Mouse (Mus musculus): ENCODE data around the gene Slirp. TPM values are rescaled to one million over a fixed set of nuclear protein-coding genes. Genes with fewer than 3 reads are reported as not detected.
A peak's percentile ranks its signal among the peaks of the same experiment; 100 is the strongest.

The Slirp gene
- 138 TPM for polyA plus RNA-seq (2021)

DNA sequence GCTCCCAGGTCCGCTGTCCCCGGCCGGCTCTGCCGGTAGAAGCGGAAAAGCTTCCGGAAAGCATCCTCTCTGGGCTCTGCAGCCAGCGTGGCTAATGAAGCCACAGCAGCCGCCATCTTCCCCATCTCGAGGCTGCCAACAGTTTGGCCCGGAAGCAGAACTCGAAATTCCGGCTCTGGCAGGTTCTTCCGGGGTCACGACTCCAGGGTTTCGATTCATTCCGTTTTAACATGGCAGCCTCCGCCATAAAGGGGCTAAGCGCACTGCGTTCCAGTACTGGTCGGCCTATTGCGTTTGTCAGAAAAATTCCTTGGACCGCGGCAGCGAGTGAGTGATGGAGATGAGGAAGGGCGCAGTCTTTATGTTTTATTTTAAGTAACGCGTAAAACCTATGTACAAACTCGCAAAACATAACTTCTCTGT lies at the start of gene Slirp, which contains the start of gene Alkbh1:
Gene Slirp, plus strand, starts transcription at position 197 of the 423 bp plus-strand sequence.
Gene Alkbh1, minus strand, starts transcription at position 318 of the 423 bp plus-strand sequence.
- CTCF ChIA-PET: interaction anchor here (1.2 kb wide), 1 partner anchor 9 kb away, joined by 3 read pairs; no protein-coding TSS in a partner anchor
- in situ Hi-C loops (cut with MboI; ENCODE audit: low pct_unique_long_range_greater_than_20kb): no loop called here
- ATAC-seq (peak; percentile 89), DNase-seq (ENCODE audit: low read depth, low spot score) (peak; percentile 49)
- no peaks in the 10 kb centered on the region for H3K27me3 ChIP-seq
- POLR2A ChIA-PET: interaction anchor here (0.8 to 1.4 kb wide), 2 partner anchors 26 to 28 kb away, joined by 3 to 8 read pairs; partner anchors contain the start of gene Snw1
- no peak for TF ChIP-seq CTCF (IDR thresholded peaks at IDR 0.05)

DNA sequence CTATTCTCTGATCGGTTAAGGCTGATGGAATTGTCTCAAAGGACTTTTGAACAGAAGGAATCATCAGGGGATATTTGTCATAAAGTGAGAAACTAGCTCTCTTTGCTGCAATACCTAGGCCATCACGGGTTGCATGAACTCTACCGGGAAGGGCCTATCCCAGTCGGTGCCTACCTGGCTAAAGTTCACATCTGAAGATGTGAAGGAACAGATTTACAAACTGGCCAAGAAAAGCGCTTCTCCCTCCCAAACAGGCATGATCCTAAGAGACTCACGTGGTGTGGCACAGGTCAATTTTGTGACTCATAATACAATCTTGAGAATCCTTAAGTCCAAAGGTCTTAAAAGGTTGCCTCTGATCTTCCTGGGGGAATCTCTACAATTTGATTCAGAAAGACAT lies 49.4 kb upstream of the Slirp start:
- no peaks in the 10 kb centered on the region for H3K27me3 ChIP-seq
- no peak for DNase-seq (ENCODE audit: low read depth, low spot score)
- TF ChIP-seq CTCF (IDR thresholded peaks at IDR 0.05): no peak
- CTCF ChIA-PET: interaction anchor here (1.4 kb wide), 1 partner anchor 11 kb away, joined by 4 read pairs; no protein-coding TSS in a partner anchor
- in situ Hi-C loops (cut with MboI; ENCODE audit: low pct_unique_long_range_greater_than_20kb): no loop called here
- no peak for ATAC-seq
- POLR2A ChIA-PET: no interaction called here

DNA sequence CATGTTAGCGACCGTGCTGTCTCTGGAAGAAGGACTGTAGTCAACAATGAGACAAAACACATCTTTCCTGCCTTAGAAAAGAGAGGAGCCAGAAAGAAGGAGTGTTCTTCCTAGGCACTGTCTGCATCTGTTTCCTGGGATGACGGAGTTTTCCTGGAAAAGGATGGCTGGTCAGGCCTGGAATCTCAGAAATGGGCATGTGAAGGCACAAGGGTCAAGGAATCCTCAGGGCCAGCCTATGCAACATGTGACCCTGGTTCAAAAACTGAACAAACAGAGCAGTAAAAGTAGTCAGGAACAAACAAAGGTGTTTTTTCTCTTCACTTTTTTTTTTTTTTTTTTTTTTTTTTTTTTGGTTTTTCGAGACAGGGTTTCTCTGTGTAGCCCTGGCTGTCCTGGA lies 46.6 kb upstream of the Slirp start:
- TF ChIP-seq CTCF (IDR thresholded peaks at IDR 0.05): no peak
- in situ Hi-C loops (cut with MboI; ENCODE audit: low pct_unique_long_range_greater_than_20kb): no loop called here
- DNase-seq (ENCODE audit: low read depth, low spot score): no peak
- no peaks in the 10 kb centered on the region for H3K27me3 ChIP-seq
- CTCF ChIA-PET: no interaction called here
- POLR2A ChIA-PET: no interaction called here
- ATAC-seq: no peak

DNA sequence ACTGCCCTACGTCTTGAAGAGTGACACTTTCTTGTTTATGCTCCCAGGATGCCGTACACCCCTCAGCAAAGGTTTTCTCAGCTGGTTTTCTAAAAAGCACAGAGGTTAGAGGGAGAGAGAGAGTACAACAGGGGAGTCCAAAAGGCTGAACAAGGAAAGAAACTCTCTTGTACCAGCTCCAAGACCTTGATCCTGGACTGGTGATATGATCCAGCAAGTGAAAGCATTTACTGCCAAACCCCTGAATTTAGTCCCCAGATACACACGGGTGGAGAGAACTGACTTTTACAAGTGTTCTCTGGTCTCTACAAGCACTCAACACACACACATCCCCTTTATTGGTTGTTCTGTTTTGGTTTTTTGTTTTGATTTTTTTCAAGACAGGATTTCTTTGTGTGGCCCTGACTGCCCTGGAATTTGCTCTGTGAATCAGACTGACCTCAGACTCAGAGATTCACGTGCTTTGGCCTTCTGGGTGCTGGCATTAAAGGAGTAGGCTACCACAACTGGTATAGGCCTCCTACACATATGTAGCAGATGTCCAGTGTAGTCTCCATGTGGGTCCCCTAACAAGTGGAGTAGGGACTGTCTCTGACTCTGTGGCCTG lies 45.8 kb upstream of the Slirp start:
- no peak for TF ChIP-seq CTCF (IDR thresholded peaks at IDR 0.05)
- in situ Hi-C loops (cut with MboI; ENCODE audit: low pct_unique_long_range_greater_than_20kb): no loop called here
- no peaks in the 10 kb centered on the region for H3K27me3 ChIP-seq
- DNase-seq (ENCODE audit: low read depth, low spot score) (no peak), ATAC-seq (no peak)
- CTCF ChIA-PET: no interaction called here
- POLR2A ChIA-PET: no interaction called here

DNA sequence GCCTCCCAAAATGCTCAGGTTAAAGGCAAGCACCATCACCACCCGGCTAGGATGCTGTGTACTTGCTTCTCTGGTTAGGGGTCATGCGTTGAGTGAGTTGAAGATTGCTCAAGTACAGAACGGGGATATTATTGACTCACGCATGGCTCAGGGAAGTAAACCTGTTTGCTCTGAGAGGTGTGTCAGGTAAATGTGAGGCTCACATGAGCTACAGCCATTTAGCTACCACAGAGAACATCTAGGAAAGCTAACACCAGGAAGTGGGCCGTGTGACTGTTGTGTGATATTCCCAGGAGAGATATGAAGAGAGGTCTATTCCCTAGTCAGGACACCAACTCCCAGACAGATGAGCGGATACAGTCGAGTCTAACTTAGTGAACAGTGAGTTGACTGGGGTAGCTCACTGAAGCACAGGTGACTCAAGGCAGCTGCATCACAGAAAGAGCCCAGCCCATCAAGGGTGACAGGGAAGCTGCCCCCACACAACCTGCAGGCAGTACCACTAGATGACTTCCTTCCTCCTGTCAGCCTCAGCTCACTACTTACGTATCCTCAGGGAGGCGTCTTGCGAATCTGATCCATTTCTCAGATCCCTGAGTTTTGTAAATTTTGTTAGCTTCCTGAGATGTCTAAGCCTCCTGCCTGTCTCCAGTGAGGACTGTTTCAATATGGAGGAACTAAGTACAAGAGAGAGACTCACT lies 44.4 kb upstream of the Slirp start:
- in situ Hi-C loops (cut with MboI; ENCODE audit: low pct_unique_long_range_greater_than_20kb): no loop called here

DNA sequence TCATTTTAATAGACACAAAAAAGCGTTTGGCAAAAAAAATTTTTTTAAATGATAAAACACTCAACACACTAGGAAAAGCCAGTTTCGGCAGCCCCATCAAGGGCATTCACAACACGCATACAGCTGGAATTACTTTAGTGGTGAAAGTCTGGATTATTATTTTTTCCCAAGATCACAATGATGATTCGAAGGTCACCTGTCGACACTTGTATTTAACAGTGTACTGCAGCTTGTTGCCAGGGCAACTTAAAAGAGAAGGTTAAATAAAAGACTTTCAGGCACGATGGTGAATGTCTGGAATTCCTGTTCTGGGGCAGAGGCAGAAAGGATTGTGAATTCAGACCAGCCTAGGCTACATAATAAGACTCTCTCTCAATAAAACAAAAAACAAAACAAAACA lies 41.8 kb upstream of the Slirp start:
- in situ Hi-C loops (cut with MboI; ENCODE audit: low pct_unique_long_range_greater_than_20kb): no loop called here
- ChIA-PET CTCF (no interaction called here), POLR2A (no interaction called here)
- no peak for DNase-seq (ENCODE audit: low read depth, low spot score)
- H3K27me3 ChIP-seq: no peaks in the 10 kb centered on the region
- TF ChIP-seq CTCF (IDR thresholded peaks at IDR 0.05): no peak
- no peak for ATAC-seq

More for the DNA sequence above, 44.4 kb upstream of the Slirp start:
- DNase-seq (ENCODE audit: low read depth, low spot score) (no peak), ATAC-seq (no peak)
- ChIA-PET POLR2A (no interaction called here), CTCF (no interaction called here)
- TF ChIP-seq CTCF (IDR thresholded peaks at IDR 0.05): no peak
- no peaks in the 10 kb centered on the region for H3K27me3 ChIP-seq

DNA sequence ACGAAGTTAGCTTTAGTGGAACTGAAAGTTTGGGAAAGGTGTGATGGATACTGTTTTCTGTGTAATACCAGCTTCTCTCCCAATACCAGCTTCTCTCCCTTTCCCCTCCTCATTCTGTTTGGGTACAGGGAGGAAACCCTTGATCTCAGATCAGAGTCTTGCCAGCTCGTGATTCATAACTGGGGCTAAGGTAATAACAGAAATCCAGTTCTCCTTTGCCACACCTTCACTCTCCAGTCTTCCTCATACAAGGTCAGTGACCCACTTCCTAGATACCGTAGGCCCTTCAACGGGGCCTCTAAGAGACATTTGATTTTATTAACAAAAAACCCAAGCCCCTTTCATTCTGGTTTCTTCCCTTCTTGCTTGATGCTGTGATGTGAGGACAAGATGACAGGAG lies 38.5 kb upstream of the Slirp start:
- ChIA-PET POLR2A (no interaction called here), CTCF (interaction anchor here (1.2 kb wide), 1 partner anchor 11 kb away, joined by 4 read pairs; no protein-coding TSS in a partner anchor)
- TF ChIP-seq CTCF (IDR thresholded peaks at IDR 0.05): no peak
- no peak for DNase-seq (ENCODE audit: low read depth, low spot score)
- ATAC-seq: no peak
- in situ Hi-C loops (cut with MboI; ENCODE audit: low pct_unique_long_range_greater_than_20kb): no loop called here
- no peaks in the 10 kb centered on the region for H3K27me3 ChIP-seq

DNA sequence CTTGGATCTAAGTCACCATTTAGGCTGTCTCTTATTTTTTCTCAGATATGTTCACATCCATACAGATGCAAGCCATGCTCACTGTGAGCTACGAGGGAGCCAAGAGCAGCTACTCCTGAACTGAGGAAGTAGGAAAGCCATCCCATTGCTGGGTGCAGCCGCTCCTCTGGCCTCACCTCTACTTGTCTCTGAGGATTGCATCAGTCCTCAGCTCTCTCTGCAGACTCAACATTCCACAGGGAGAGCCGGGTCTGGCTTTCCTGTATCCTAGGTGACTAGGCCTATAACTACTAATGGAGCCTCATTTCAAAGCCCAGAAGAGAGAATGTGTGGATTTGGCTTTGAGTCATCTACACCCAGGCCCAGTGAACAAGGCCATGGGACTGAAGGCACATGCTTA lies 38.0 kb upstream of the Slirp start:
- CTCF ChIA-PET: interaction anchor here (1.2 kb wide), 1 partner anchor 12 kb away, joined by 4 read pairs; no protein-coding TSS in a partner anchor
- POLR2A ChIA-PET: no interaction called here
- DNase-seq (ENCODE audit: low read depth, low spot score) (no peak), ATAC-seq (no peak)
- TF ChIP-seq CTCF (IDR thresholded peaks at IDR 0.05): no peak
- H3K27me3 ChIP-seq: no peaks in the 10 kb centered on the region
- in situ Hi-C loops (cut with MboI; ENCODE audit: low pct_unique_long_range_greater_than_20kb): no loop called here

DNA sequence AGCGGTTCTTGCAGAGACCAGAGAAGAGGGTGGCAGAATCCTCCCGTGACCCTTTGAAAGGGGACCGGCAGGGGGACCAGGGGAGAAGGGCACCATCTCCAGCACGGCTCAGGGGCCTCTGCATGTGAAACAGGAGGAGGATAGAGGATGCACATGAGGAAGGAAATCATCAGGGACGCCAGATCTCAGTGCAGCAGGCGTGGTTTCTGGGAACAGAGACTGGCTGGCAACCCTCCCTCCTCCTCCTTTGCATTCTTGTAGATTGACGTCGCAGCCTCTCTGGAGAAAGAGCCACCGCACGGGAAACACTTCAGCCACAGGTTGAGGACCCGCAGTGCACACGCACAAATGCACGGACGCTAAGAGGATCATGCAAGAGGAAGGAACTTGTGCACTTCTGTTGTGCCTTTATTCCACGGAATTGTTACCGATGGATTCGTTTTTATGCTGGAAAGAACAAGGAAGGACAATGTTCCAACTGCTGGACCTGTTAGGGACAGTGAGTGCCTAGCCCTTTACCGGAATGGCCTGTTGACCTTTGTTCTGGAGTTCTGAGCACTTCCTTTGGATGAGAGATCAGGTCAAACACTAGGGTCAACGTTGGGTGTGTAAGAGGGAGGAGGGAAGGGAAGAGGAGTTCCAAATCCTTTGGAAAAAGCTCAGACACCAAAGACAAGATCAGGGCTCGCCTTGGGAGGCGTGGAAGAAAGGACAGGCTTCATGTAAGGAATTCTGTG lies 35.7 kb upstream of the Slirp start:
- ATAC-seq (peak; percentile 84), DNase-seq (ENCODE audit: low read depth, low spot score) (no peak)
- H3K27me3 ChIP-seq: no peaks in the 10 kb centered on the region
- in situ Hi-C loops (cut with MboI; ENCODE audit: low pct_unique_long_range_greater_than_20kb): no loop called here
- TF ChIP-seq CTCF (IDR thresholded peaks at IDR 0.05): no peak
- ChIA-PET CTCF (no interaction called here), POLR2A (no interaction called here)

DNA sequence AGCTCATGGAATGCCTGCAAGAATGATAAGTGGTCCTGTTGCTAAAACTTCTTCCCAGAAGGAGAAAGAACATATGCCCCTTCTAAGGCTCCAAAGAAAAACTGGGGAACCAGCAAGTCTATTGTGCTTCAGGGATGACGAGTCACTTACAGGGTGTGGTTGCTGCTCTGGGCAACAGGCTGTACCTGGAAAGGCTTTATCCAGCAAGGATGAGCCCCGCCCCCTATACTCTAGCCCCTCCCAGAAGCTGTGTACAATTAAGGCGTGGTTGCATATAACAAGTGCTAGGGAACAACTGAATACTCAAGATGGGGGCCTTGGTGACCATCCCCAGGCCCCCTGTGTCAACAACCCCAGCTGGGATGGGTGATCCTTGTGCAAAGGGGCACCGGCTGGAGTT lies 34.6 kb upstream of the Slirp start:
- no peak for DNase-seq (ENCODE audit: low read depth, low spot score)
- no peaks in the 10 kb centered on the region for H3K27me3 ChIP-seq
- ChIA-PET CTCF (no interaction called here), POLR2A (no interaction called here)
- ATAC-seq: no peak
- in situ Hi-C loops (cut with MboI; ENCODE audit: low pct_unique_long_range_greater_than_20kb): no loop called here
- TF ChIP-seq CTCF (IDR thresholded peaks at IDR 0.05): no peak

DNA sequence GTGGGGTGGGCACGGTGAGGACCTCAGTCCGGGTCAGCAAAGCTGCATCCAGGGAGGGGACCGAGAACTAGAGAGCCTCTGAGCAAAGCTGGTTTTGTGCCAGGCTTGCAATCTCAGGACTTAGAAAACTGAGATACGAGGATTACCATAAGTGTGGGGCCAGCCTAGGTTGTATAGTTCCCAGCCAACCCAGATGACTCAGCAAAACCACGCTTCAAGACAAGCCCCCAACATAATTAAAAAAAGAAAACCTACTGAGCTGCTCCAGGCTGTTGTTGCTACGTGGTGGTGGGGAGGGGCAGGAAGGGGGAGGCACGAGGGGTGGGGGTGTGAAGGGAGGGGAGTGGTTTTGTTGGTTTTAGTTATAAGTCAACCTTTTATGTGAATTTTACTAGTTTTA lies 32.7 kb upstream of the Slirp start:
- no peak for TF ChIP-seq CTCF (IDR thresholded peaks at IDR 0.05)
- in situ Hi-C loops (cut with MboI; ENCODE audit: low pct_unique_long_range_greater_than_20kb): no loop called here
- CTCF ChIA-PET: interaction anchor here (0.6 kb wide), 1 partner anchor 63 kb away, joined by 3 read pairs; no protein-coding TSS in a partner anchor
- ATAC-seq (no peak), DNase-seq (ENCODE audit: low read depth, low spot score) (no peak)
- POLR2A ChIA-PET: interaction anchor here (0.5 kb wide), 1 partner anchor 57 kb away, joined by 3 read pairs; no protein-coding TSS in a partner anchor
- no peaks in the 10 kb centered on the region for H3K27me3 ChIP-seq
